Mouse (Mus musculus) embryonic facial prominence, embryonic 14.5 days (tissue): Measurements from ENCODE around the gene Anapc5. TPM values are rescaled to one million over a fixed set of nuclear protein-coding genes. Genes with fewer than 3 reads are reported as not detected.

Source experiments
- ATAC-seq: fragments of 200-750 bp; cut with Nextera tagmentation; 2 replicates; pipeline ENCODE4 v1.8.0; 2017; ENCODE audit warnings: low read depth, moderate number of reproducible peaks, moderate TSS enrichment
- DNase-seq: peaks from one replicate; pipeline ENCODE4 v3.0.0-alpha.2; 2015; ENCODE audit warnings: low spot score
- H3K27ac ChIP-seq: fragments of 300-500 bp; sonication (generic); replicated peaks from 2 replicates; pipeline ENCODE4 v1.5.1; 2014; ENCODE audit warnings: low read depth, mild to moderate bottlenecking, low read length, moderate library complexity
- H3K27me3 ChIP-seq: fragments of 300-500 bp; sonication (generic); replicated peaks from 2 replicates; pipeline ENCODE4 v1.6.1; 2014; ENCODE audit warnings: low read length; ENCODE audit not compliant: control insufficient read depth, insufficient read depth
- H3K36me3 ChIP-seq: fragments of 300-500 bp; sonication (generic); 2 replicates; pipeline ENCODE4 v1.6.1; 2014; ENCODE audit warnings: low read length, mixed read lengths; ENCODE audit not compliant: control insufficient read depth, insufficient read depth
- H3K4me1 ChIP-seq: fragments of 300-500 bp; sonication (generic); 2 replicates; pipeline ENCODE4 v1.6.1; 2014; ENCODE audit warnings: antibody characterized with exemption, low read length; ENCODE audit not compliant: control insufficient read depth, insufficient read depth
- H3K4me2 ChIP-seq: fragments of 300-500 bp; sonication (generic); 2 replicates; pipeline ENCODE4 v1.6.1; 2014; ENCODE audit warnings: low read depth, mild to moderate bottlenecking, low read length, moderate library complexity, mixed read lengths
- H3K4me3 ChIP-seq: fragments of 300-500 bp; sonication (generic); 2 replicates; pipeline ENCODE4 v1.5.1; 2014; ENCODE audit warnings: low read depth, mild to moderate bottlenecking, low read length
- H3K9ac ChIP-seq: fragments of 300-500 bp; sonication (generic); 2 replicates; pipeline ENCODE4 v1.6.1; 2014; ENCODE audit warnings: low read depth, mild to moderate bottlenecking, low read length, moderate library complexity, mixed read lengths
- H3K9me3 ChIP-seq: fragments of 300-500 bp; sonication (generic); 2 replicates; pipeline ENCODE4 v1.6.1; 2016; ENCODE audit warnings: low read length; ENCODE audit not compliant: control insufficient read depth
- WGBS: fragments of 180-500 bp; shearing (Covaris S2); extraction: QIAGEN DNeasy Blood & Tissue Kit; methylation state at CpG from one replicate; pipeline ENCODE4 v1.1.7; 2014; 5-methylcytosine and 5-hydroxymethylcytosine counted together
- polyA plus RNA-seq: library from polyadenylated mRNA; unstranded; fragments of >200 nt; fragmentation: Nextera tagmentation; extraction: Ambion mirVana; gene quantifications from 2 replicates; pipeline ENCODE4 v1.2.1, GENCODE M21; 2014

The Anapc5 gene
- 367 and 424 TPM in 2 replicates for polyA plus RNA-seq

DNA sequence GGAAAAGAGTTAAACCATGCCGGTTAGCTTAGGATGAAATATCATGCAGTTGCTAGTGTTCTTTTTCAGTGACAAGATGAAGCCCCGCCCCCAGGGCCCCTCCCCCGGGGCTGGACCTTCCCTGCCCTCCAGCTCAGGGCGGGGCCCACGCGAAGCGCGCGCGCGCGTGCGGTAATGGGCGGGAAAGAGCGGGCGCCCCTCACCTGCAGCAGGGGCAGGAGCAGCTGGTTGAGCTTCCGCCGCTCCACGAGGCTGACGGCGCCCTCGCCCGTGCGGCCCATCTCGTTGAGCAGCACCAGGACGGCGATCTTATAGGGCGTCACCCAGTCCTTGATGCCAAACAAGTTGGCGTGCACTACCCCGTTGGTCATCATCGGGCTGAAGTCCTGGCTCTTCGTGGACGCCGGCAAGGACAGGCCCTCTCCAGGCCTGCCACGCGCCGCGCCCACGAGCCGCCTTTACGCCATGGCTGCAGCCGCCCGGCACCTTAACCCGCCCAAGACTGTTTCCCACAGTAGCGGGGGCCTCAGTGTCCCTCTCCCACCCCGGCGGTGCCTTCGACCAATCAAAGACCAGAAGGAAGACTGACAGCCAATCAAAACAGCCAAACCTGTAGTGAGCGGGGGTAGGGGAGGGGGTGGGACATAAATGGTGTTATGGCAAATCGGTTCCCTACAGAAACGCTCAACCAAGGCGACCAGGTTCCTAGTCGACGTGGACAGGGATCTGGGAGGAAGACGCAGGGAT is at the start of gene Anapc5:
Gene Anapc5 (minus strand): TSS at position 563 of the 747 bp plus-strand sequence.
- Histone ChIP-seq H3K4me1 (peaks cover 11% of the 10 kb centered on the region; the same call in 1 of the 2 replicates), H3K9ac (peak within 1 kb of the TSS; percentile 88), H3K4me3 (peak within 1 kb of the TSS; percentile 74), H3K27me3 (no peaks in the 10 kb centered on the region), H3K27ac (peak within 1 kb of the TSS; percentile 95), H3K36me3 (peaks cover 35% of the 10 kb centered on the region), H3K4me2 (peak within 1 kb of the TSS; percentile 59), H3K9me3 (no peaks in the 10 kb centered on the region)
- ATAC-seq = peak; percentile 100
- DNase-seq = peak; percentile 99
- under 1% methylated on average over 45 of the region's 55 CpGs for WGBS

DNA sequence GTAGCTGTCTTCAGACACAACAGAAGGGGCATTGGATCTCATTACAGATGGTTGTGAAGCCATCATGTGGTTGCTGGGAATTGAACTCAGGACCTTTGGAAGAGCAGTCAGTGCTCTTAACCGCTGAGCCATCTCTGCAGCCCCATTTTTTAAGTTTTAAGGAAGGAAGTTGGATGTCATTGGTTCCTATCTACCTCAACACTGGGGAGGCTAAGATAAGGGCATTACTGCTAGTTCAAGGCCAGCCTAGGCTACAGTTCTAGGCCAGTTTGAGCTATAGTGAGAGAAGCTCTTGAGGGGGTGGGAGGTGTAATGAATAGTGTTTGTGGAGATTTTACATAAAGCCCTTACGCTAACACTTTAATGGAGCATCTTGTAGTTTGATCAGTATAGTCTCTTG is 41.9 kb upstream of the Anapc5 start:
- no peak overlapping the region for H3K27ac ChIP-seq
- DNase-seq (no peak), ATAC-seq (no peak)
- no peaks in the 10 kb centered on the region for H3K4me1 ChIP-seq
- no peak overlapping the region for H3K4me2 ChIP-seq
- H3K4me3 ChIP-seq = no peak overlapping the region
- no peaks in the 10 kb centered on the region for H3K27me3 ChIP-seq
- H3K36me3 ChIP-seq = peaks cover 62% of the 10 kb centered on the region
- no peak overlapping the region for H3K9ac ChIP-seq
- no peaks in the 10 kb centered on the region for H3K9me3 ChIP-seq
- 93% methylated on average over 2 of the region's 2 CpGs for WGBS

DNA sequence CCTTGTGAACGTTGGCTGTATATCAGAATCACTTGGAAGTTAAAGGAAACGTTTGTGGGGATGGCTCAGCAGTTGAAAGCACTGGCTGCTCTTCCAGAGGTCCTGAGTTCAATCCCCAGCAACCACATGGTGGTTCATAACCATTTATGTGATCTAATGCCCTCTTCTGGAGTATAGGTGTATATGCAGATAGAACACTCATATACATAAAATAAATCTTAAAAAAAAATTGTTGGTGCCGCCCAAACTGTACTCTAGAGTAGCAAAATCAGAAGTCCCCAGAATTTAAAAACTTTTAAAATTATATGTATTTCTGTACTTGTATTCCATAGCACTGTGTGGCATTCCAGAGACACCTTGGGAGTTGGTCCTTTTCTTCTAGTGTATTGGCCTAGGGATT is 34.7 kb upstream of the Anapc5 start:
- H3K4me2 ChIP-seq = no peak overlapping the region
- H3K9me3 ChIP-seq = no peaks in the 10 kb centered on the region
- H3K36me3 ChIP-seq = 0 out of 2 replicates have a peak, but pooled peaks cover 15% of the 10 kb centered on the region
- no peaks in the 10 kb centered on the region for H3K27me3 ChIP-seq
- no peak overlapping the region for H3K27ac ChIP-seq
- DNase-seq = no peak
- H3K4me1 ChIP-seq = peaks cover 9% of the 10 kb centered on the region; the same call in 1 of the 2 replicates
- no peak overlapping the region for H3K9ac ChIP-seq
- H3K4me3 ChIP-seq = no peak overlapping the region
- no peak for ATAC-seq
- WGBS = 80% methylated on average over 3 of the region's 3 CpGs

DNA sequence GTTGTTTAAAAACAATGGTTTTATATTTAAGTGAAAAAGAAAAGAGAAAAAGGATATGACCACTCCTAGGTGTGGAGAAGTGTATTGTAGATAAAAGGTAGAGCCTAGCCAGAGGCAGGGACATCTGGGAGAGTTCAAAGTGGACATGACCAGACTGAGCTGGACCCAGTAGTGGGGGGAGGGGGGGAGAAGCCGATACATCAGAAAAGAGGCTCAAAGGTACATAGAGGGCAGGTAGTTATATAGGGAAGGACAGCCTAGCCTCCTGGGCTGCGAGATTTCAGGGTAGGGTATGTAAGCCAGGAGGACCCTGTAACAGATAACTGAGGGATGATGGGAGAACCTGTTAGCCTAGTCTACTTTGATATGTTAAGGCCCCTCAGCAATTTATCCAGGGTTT is 31.5 kb upstream of the Anapc5 start:
- Histone ChIP-seq H3K4me2 (no peak overlapping the region), H3K4me1 (peaks cover 11% of the 10 kb centered on the region; the same call in 1 of the 2 replicates), H3K27me3 (no peaks in the 10 kb centered on the region), H3K9me3 (no peaks in the 10 kb centered on the region), H3K9ac (no peak overlapping the region), H3K27ac (no peak overlapping the region), H3K4me3 (no peak overlapping the region), H3K36me3 (0 out of 2 replicates have a peak, but pooled peaks cover 12% of the 10 kb centered on the region)
- DNase-seq (no peak), ATAC-seq (no peak)
- 81% methylated on average over 2 of the region's 2 CpGs for WGBS

DNA sequence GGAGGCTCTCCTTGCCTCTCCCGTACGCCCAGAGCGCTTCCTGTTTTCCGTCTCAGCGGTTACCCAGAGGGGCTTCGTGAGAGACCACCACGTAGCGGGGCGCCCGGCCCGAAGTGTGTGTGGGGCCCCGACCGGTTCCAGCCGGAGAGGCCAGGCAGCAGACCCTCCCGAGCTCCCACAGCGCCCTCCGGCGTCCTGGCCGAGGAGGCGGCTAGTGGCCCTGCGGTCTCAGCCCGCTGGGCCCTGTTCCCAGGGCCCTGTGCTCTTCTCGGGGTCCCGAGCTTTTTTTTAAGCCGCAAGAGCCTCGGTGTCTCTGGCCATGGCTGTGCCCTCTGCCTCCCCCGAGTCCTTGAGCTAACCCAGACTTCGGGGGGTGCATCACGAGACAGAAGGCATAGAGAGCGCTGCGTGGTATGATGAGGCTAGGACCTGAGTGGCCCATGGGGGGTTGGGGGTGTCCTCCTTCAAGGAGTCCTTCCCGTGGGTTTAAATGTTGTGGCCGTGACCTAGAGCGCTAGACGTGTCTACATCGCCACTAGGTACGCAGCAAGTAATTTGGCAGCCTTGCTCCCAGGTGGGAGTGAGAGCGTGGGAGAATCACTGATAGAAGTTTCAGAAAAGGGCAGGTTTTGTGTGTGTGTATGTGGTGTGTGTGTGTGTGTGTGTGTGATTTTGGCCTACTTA is 29.3 kb upstream of the Anapc5 start:
- Histone ChIP-seq H3K27me3 (no peaks in the 10 kb centered on the region), H3K4me1 (peaks cover 11% of the 10 kb centered on the region; the same call in 1 of the 2 replicates), H3K36me3 (0 out of 2 replicates have a peak, but pooled peaks cover 5% of the 10 kb centered on the region), H3K4me3 (peak overlapping the region; percentile 87), H3K9me3 (no peaks in the 10 kb centered on the region), H3K4me2 (peak overlapping the region; percentile 68), H3K27ac (peak overlapping the region; percentile 91), H3K9ac (peak overlapping the region; percentile 95)
- WGBS = under 1% methylated on average over 26 of the region's 38 CpGs
- DNase-seq (no peak), ATAC-seq (peak; percentile 84)

DNA sequence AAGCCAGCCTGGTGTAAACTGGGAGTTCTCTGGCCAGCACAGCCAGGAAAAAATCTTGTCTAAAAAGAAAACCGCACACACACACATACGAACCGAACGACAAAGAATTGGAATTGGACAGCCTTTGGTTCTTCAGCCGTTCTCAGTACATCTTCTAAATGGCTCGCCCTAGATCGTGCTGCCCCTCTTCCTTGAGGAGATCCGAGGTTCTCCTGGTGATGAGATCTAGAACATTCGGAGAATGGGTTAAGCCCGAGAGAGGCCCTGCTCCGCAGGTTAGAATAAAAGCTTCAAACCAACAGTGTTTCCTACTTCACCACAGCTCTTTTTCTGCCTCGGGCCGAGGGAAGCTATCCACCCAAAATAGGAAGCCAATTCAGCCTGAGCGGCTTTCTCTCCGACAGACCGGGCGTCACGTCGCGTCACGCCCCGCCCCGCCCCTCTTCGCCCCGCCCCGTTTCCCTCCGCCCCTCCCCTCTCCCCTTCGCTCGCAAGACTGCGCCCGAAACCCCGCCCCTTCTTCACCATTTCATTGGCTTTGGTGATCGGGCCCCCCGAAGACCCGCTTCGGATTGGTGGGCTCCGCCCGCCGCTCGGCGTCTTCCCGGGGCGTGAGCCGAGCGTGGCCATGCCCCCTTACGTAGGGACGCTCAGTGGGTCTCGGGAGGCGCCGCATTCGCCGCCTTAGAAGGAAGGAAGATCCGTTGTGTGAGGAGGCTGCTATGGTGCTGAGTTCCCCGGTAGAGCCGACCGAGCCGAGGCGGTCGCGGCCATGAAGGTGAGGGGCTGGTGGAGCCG is 28.6 kb upstream of the Anapc5 start, which contains the start of gene Rnf34:
Gene Rnf34 (plus strand): TSS at position 528 of the 798 bp plus-strand sequence.
- peaks cover 11% of the 10 kb centered on the region; the same call in 1 of the 2 replicates for H3K4me1 ChIP-seq
- under 1% methylated on average over 41 of the region's 61 CpGs for WGBS
- no peaks in the 10 kb centered on the region for H3K9me3 ChIP-seq
- peak within 1 kb of the TSS; percentile 87 for H3K4me3 ChIP-seq
- DNase-seq (peak; percentile 100), ATAC-seq (peak; percentile 99)
- H3K27ac ChIP-seq = peak within 1 kb of the TSS; percentile 91
- H3K4me2 ChIP-seq = peak within 1 kb of the TSS; percentile 68
- H3K27me3 ChIP-seq = no peaks in the 10 kb centered on the region
- 0 out of 2 replicates have a peak, but pooled peaks cover 5% of the 10 kb centered on the region for H3K36me3 ChIP-seq
- H3K9ac ChIP-seq = peak within 1 kb of the TSS; percentile 95

DNA sequence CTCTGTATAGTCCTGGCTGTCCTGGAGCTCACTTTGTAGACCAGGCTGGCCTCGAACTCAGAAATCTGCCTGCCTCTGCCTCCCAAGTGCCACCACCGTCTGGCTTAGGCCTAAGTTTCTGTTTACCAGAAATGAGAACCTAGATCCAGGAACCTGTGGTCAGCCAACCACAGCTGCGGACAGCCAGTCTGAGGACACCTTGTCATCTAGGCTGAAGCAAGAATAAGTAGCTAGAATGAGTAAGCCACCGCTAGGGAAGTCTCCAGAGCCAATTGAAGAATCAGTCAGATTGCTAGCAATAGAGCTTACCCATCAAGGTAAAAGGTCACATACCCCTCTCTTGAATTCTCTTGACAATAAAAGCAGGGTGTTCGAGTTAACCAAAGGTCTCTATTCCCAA is 22.7 kb upstream of the Anapc5 start:
- H3K36me3 ChIP-seq = no peaks in the 10 kb centered on the region
- no peaks in the 10 kb centered on the region for H3K9me3 ChIP-seq
- no peak overlapping the region for H3K9ac ChIP-seq
- 87% methylated on average over 5 of the region's 5 CpGs for WGBS
- DNase-seq = no peak
- no peak overlapping the region for H3K4me3 ChIP-seq
- no peak overlapping the region for H3K27ac ChIP-seq
- no peak for ATAC-seq
- H3K4me1 ChIP-seq = no peaks in the 10 kb centered on the region
- no peaks in the 10 kb centered on the region for H3K27me3 ChIP-seq
- no peak overlapping the region for H3K4me2 ChIP-seq

DNA sequence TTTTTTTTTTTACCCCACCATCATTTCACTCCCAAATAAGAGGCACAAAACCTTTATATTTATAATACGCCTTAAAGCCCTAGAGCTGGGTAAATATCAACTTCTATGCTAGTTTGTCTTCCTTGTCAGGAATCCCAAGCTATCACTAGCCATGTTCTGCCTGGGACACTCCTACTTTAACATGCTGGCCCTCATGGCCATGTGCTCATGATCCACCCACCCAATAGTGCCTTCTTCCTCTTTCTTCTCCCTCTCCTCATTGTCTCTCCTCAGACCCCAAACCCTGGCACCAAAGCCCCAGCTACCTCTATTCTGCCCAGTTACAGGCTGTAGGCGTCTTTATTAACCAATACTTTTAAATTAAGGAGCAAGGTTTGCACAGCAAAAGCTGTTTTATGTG is 20.0 kb upstream of the Anapc5 start:
- Histone ChIP-seq H3K36me3 (no peaks in the 10 kb centered on the region), H3K4me1 (no peaks in the 10 kb centered on the region), H3K4me3 (no peak overlapping the region), H3K27ac (no peak overlapping the region), H3K4me2 (no peak overlapping the region), H3K27me3 (no peaks in the 10 kb centered on the region), H3K9me3 (0 out of 2 replicates have a peak, but pooled peaks cover 3% of the 10 kb centered on the region), H3K9ac (no peak overlapping the region)
- 90% methylated on average over 2 of the region's 2 CpGs for WGBS
- ATAC-seq = no peak
- DNase-seq = no peak
